11 mouse cellular contexts compared by ENCODE assay signal in the genomic region with DNA sequence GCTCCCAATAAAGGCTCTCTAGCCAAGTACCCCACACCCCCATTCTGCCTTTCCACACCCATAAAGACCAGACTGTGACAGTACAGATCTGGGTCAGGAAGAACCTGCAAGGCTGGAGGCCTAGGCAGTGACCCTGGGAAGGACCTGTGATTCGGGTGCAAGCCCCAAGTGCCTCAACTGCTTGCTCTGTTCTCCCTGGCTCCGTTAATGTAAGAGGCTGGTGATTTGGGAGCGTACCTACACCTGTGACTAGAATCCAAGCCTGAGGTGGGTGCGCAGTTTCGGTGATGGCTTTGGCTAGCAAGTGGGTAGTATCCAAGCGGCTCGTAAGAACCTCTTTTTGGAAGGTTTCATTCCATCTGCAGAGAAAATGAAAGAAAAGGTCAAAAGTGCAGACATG. TPM values are rescaled to one million over a fixed set of nuclear protein-coding genes. Genes with fewer than 3 reads are reported as not detected.
DNase-seq lines count a peak whose midpoint lies in the region; ATAC-seq and TF ChIP-seq lines count a peak whose summit lies in the region.
"Had no signal": no experiment of that assay in that cellular context is flagged by ENCODE, and none has a peak within 500 bp of the region (broad histone marks: within the 10 kb centered on the region; RNA-seq: fewer than 3 reads in every experiment).

No protein-coding gene starts in this region.

- DNase-seq in gastrocnemius, adult 2 months: no peak
- no peak for DNase-seq in gastrocnemius, adult 18-20 months (ENCODE audit: low spot score)
- no peak for DNase-seq in neural tube, embryonic 11.5 days (ENCODE audit: low spot score)
- DNase-seq in neural tube, embryonic 10.5 days (ENCODE audit: extremely low spot score, low spot score): no peak
- DNase-seq in thymus, adult 18-20 months: no peak
- no peak for DNase-seq in layer of hippocampus, adult 2 months (ENCODE audit: low spot score in 2 of 2)
- no peak for DNase-seq in MN1 (ENCODE audit: low spot score)
- DNase-seq: kidney, adult 2 months; right cerebral cortex, adult 18-20 months had no signal

- H3K4me3 ChIP-seq in gastrocnemius, adult 2 months: no peak overlapping the region
- no peak overlapping the region for H3K4me3 ChIP-seq in neural tube, embryonic 11.5 days (ENCODE audit: low read depth, low read length)
- H3K4me3 ChIP-seq in limb, embryonic 13.5 days: peak overlapping the region; percentile 62
- no peak overlapping the region for H3K4me3 ChIP-seq in layer of hippocampus, adult 2 months

- H3K9ac ChIP-seq in neural tube, embryonic 11.5 days (ENCODE audit: low read length): no peak overlapping the region
- H3K9ac ChIP-seq in limb, embryonic 13.5 days: peak overlapping the region; percentile 85

- intact Hi-C loops in gastrocnemius, adult 2 months (cut with DNase I): no loop called here

- H3K4me1 ChIP-seq in neural tube, embryonic 11.5 days (ENCODE audit: control insufficient read depth, insufficient read depth, low read length): 0 out of 2 replicates have a peak, but pooled peaks cover 8% of the 10 kb centered on the region
- peaks cover 20% of the 10 kb centered on the region for H3K4me1 ChIP-seq in limb, embryonic 13.5 days

- H3K27ac ChIP-seq in gastrocnemius, adult 2 months: peak overlapping the region; percentile 95
- H3K27ac ChIP-seq in neural tube, embryonic 11.5 days (ENCODE audit: low read depth, low read length): 0 out of 2 replicates have a peak overlapping the region, but pooled peaks have one; percentile 8
- peak overlapping the region; percentile 85; the same call in 1 of the 2 replicates for H3K27ac ChIP-seq in limb, embryonic 13.5 days
- H3K27ac ChIP-seq in layer of hippocampus, adult 2 months: no peak overlapping the region

- peak overlapping the region; percentile 89 for H3K4me2 ChIP-seq in neural tube, embryonic 11.5 days (ENCODE audit: low read depth)
- peak overlapping the region; percentile 88 for H3K4me2 ChIP-seq in limb, embryonic 13.5 days (replicated peaks)

- no peak for TF ChIP-seq CTCF in gastrocnemius, adult 2 months (IDR thresholded peaks at IDR 0.05)
- no peak for TF ChIP-seq CTCF in layer of hippocampus, adult 2 months (conservative IDR thresholded peaks at IDR 0.05)

- 92% methylated on average over 7 of the region's 7 CpGs for WGBS in neural tube, embryonic 11.5 days
- 88% methylated on average over 7 of the region's 7 CpGs for WGBS in limb, embryonic 13.5 days

- H3K36me3 ChIP-seq in neural tube, embryonic 11.5 days (ENCODE audit: control insufficient read depth, insufficient read depth, low read length): peaks cover 17% of the 10 kb centered on the region
- peaks cover 45% of the 10 kb centered on the region for H3K36me3 ChIP-seq in limb, embryonic 13.5 days

- H3K9me3 ChIP-seq in neural tube, embryonic 11.5 days (ENCODE audit: control insufficient read depth, low read length): no peaks in the 10 kb centered on the region
- H3K9me3 ChIP-seq in limb, embryonic 13.5 days: no peaks in the 10 kb centered on the region

- H3K27me3 ChIP-seq in neural tube, embryonic 11.5 days (ENCODE audit: control insufficient read depth, insufficient read depth, low read length): no peaks in the 10 kb centered on the region
- no peaks in the 10 kb centered on the region for H3K27me3 ChIP-seq in limb, embryonic 13.5 days

- ATAC-seq in neural tube, embryonic 11.5 days (ENCODE audit: insufficient read depth, low FRiP score, low TSS enrichment): no peak
- no peak for ATAC-seq in limb, embryonic 13.5 days (ENCODE audit: low FRiP score, low read depth)

RNA-seq across cellular contexts. Expression of gene Sdr39u1, which starts 1.1 kb away (rescaled TPM):
- 100 to 1,000 TPM; 113 to 127 TPM for total RNA-seq in gastrocnemius, adult 2 months (2021)
- total RNA-seq in gastrocnemius, adult 18-20 months (2021): 100 to 1,000 TPM; 125 to 126 TPM
- 45.7 and 52.6 TPM in 2 replicates for polyA plus RNA-seq in neural tube, embryonic 11.5 days (2014; fragmentation: Nextera tagmentation; extraction: Ambion mirVana)
- 98.8 and 104 TPM in 2 replicates for polyA plus RNA-seq in limb, embryonic 13.5 days (2015; fragmentation: Nextera tagmentation; extraction: Ambion mirVana)
- 10 to 100 TPM; 63.5 to 78.7 TPM for total RNA-seq in layer of hippocampus, adult 2 months (2021)

RNA-seq across cellular contexts. Expression of gene Khnyn, which starts 14.2 kb away (rescaled TPM):
- 1 to 10 TPM; 6.4 to 8.1 TPM for total RNA-seq in gastrocnemius, adult 2 months (2021)
- total RNA-seq in gastrocnemius, adult 18-20 months (2021): 1 to 10 TPM; 5.4 to 5.5 TPM
- polyA plus RNA-seq in neural tube, embryonic 11.5 days (2014; fragmentation: Nextera tagmentation; extraction: Ambion mirVana): 11.8 and 13.0 TPM in 2 replicates
- polyA plus RNA-seq in limb, embryonic 13.5 days (2015; fragmentation: Nextera tagmentation; extraction: Ambion mirVana): 24.2 and 25.5 TPM in 2 replicates
- total RNA-seq in layer of hippocampus, adult 2 months (2021): 10 to 100 TPM; 13.2 to 14.7 TPM

RNA-seq across cellular contexts. Expression of gene Cbln3, which starts 14.8 kb away (rescaled TPM):
- not detected for total RNA-seq in gastrocnemius, adult 2 months (2021)
- total RNA-seq in gastrocnemius, adult 18-20 months (2021): not detected
- 0.13 and 0.22 TPM in 2 replicates for polyA plus RNA-seq in neural tube, embryonic 11.5 days (2014; fragmentation: Nextera tagmentation; extraction: Ambion mirVana)
- polyA plus RNA-seq in limb, embryonic 13.5 days (2015; fragmentation: Nextera tagmentation; extraction: Ambion mirVana): 0.17 and 0.31 TPM in 2 replicates
- total RNA-seq in layer of hippocampus, adult 2 months (2021): under 1 TPM; 0.32 to 0.54 TPM
- total RNA-seq: megakaryocyte progenitor cell, adult 5-6 weeks had no signal

RNA-seq across cellular contexts. Expression of gene Nynrin, which starts 45.1 kb away (rescaled TPM):
- total RNA-seq in gastrocnemius, adult 2 months (2021): 1 to 10 TPM; 1.6 to 2.0 TPM
- 1 to 10 TPM; 1.2 to 1.8 TPM for total RNA-seq in gastrocnemius, adult 18-20 months (2021)
- polyA plus RNA-seq in neural tube, embryonic 11.5 days (2014; fragmentation: Nextera tagmentation; extraction: Ambion mirVana): 15.1 and 16.0 TPM in 2 replicates
- polyA plus RNA-seq in limb, embryonic 13.5 days (2015; fragmentation: Nextera tagmentation; extraction: Ambion mirVana): 28.2 and 34.2 TPM in 2 replicates
- total RNA-seq in layer of hippocampus, adult 2 months (2021): 1 to 10 TPM; 7.9 to 8.9 TPM

RNA-seq across cellular contexts. Expression of gene Cma1, which starts 45.5 kb away (rescaled TPM):
- total RNA-seq in gastrocnemius, adult 2 months (2021): 1 to 10 TPM in 1 of 2 experiments, under 1 TPM in 1; 0.99 to 3.2 TPM
- 1 to 10 TPM; 3.2 to 3.3 TPM for total RNA-seq in gastrocnemius, adult 18-20 months (2021)
- not detected in 2 replicates for polyA plus RNA-seq in neural tube, embryonic 11.5 days (2014; fragmentation: Nextera tagmentation; extraction: Ambion mirVana)
- 10.7 and 11.9 TPM in 2 replicates for polyA plus RNA-seq in limb, embryonic 13.5 days (2015; fragmentation: Nextera tagmentation; extraction: Ambion mirVana)
- under 1 TPM in 1 of 2 experiments, not detected in 1; 0.69 TPM for total RNA-seq in layer of hippocampus, adult 2 months (2021)
- total RNA-seq: megakaryocyte progenitor cell, adult 5-6 weeks had no signal
